Mouse (Mus musculus): ENCODE data around the gene Scn1b.

- TF ChIP-seq CTCF (IDR thresholded peaks at IDR 0.05; ENCODE audit: extremely low read depth, insufficient read depth, insufficient read length, insufficient replicate concordance) (no peak), POLR2A (IDR thresholded peaks at IDR 0.05; ENCODE audit: low read depth, low read length) (no peak)
Measured at GRCm38 (mm10) chr7:31110861-31111385, 15.9 kb downstream of the Scn1b start.
